Mouse (Mus musculus) E14TG2a.4 (cell line): ENCODE data around the gene Gm42417.
A peak's percentile ranks its signal among the peaks of the same experiment; 100 is the strongest.

ENCODE experiments used
- H3K27me3 ChIP-seq: 2 replicates; pipeline ENCODE4 v1.6.1; 2014; ENCODE audit warnings: low read length, control low read depth; ENCODE audit not compliant: insufficient read depth
- H3K36me3 ChIP-seq: 2 replicates; pipeline ENCODE4 v1.6.1; 2014; ENCODE audit warnings: low read length, control low read depth; ENCODE audit not compliant: insufficient read depth
- H3K4me1 ChIP-seq: replicated peaks from 2 replicates; pipeline ENCODE4 v1.6.1; 2014; ENCODE audit warnings: low read depth, low read length, control low read depth
- H3K4me3 ChIP-seq: replicated peaks from 2 replicates; pipeline ENCODE4 v1.5.1; 2014; ENCODE audit warnings: mild to moderate bottlenecking, low read length
- H3K9me3 ChIP-seq: 2 replicates; pipeline ENCODE4 v1.6.1; 2014; ENCODE audit warnings: low read length, control low read depth
- CTCF ChIP-seq: conservative IDR thresholded peaks from 2 replicates; pipeline ENCODE4 v1.5.1; 2014; ENCODE audit warnings: low read length
- NANOG ChIP-seq: IDR thresholded peaks from 2 replicates; pipeline ENCODE4 v1.6.1; 2014; ENCODE audit warnings: borderline replicate concordance, low read length, mixed read lengths
- POU5F1 ChIP-seq: IDR thresholded peaks from 2 replicates; pipeline ENCODE4 v1.6.1; 2014; ENCODE audit warnings: low read length, borderline replicate concordance

Gene Gm42417

DNA sequence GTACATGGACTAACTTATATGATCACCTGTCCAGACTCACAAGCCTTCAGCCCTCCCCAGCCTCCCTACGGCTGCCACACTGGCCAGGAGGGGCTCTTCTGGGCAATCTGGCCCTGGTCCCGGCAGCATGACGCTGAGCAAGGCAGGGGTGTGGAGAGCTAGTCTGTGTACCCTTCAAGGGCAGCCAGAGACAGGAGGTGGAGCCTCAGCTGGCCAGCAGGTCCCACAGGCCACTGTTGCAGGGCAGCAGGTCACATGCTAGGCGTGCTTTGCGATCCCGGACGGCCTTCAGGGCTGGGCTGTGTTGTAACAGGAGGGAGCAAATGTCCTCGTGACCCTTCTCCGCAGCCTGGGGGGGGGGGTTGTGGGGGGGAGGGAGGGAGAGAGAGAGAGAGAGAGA, at the start of gene Gm42417:
Gene Gm42417, minus strand, starts transcription at position 244 of the 400 bp plus-strand sequence.
- TF ChIP-seq NANOG (no peak), POU5F1 (no peak), CTCF (no peak)
- H3K4me1 ChIP-seq = peaks cover 25% of the 10 kb centered on the region
- H3K36me3 ChIP-seq = peaks cover 48% of the 10 kb centered on the region
- no peak within 1 kb of the TSS for H3K4me3 ChIP-seq
- no peaks in the 10 kb centered on the region for H3K9me3 ChIP-seq
- H3K27me3 ChIP-seq = no peaks in the 10 kb centered on the region

DNA sequence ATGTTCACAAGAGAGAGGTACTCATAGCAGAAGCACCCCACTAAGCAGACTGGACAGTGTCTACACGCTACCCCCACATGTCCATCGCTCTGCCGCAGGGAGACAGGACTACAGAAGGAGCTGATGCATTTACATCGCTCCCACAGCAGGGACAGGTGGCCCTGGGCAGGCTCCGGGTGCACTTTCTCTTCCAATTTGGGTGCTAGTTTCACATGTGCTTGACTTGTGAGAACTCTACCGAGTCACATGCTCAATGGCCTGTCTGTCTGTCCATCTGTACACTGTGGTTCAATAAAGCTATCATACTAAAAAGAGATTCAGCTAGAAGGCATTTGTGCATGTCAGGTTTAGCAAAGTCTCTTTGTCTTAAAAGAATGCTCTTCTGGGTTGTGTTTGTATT, 48.6 kb upstream of the Gm42417 start:
- Histone ChIP-seq H3K36me3 (no peaks in the 10 kb centered on the region), H3K4me1 (peaks cover 55% of the 10 kb centered on the region), H3K27me3 (peaks cover 9% of the 10 kb centered on the region), H3K4me3 (no peak overlapping the region), H3K9me3 (no peaks in the 10 kb centered on the region)
- no peak for TF ChIP-seq CTCF
- TF ChIP-seq POU5F1 = no peak
- TF ChIP-seq NANOG = no peak

DNA sequence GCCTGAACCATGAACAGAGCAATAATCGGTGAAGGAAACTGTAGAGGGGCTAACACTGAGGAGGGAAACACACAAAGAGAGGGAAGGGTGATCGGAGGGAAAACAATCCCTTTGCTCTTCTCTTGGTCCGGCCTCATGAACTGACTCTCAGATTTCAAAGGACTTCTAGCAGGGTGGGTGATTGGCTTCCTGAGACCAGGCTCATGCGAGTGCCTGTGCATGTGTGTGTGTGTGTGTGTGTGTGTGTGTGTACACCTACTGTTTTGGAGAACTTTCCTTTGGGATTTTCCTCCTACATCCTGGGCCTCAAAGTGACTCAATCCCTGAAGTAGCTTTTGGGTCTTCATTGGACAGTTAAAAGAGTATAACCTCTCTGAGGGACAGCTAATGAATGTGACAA, 47.1 kb upstream of the Gm42417 start:
- TF ChIP-seq NANOG = no peak
- no peak for TF ChIP-seq POU5F1
- no peak for TF ChIP-seq CTCF
- Histone ChIP-seq H3K4me1 (peaks cover 46% of the 10 kb centered on the region), H3K27me3 (peaks cover 19% of the 10 kb centered on the region), H3K36me3 (no peaks in the 10 kb centered on the region), H3K9me3 (no peaks in the 10 kb centered on the region), H3K4me3 (no peak overlapping the region)

DNA sequence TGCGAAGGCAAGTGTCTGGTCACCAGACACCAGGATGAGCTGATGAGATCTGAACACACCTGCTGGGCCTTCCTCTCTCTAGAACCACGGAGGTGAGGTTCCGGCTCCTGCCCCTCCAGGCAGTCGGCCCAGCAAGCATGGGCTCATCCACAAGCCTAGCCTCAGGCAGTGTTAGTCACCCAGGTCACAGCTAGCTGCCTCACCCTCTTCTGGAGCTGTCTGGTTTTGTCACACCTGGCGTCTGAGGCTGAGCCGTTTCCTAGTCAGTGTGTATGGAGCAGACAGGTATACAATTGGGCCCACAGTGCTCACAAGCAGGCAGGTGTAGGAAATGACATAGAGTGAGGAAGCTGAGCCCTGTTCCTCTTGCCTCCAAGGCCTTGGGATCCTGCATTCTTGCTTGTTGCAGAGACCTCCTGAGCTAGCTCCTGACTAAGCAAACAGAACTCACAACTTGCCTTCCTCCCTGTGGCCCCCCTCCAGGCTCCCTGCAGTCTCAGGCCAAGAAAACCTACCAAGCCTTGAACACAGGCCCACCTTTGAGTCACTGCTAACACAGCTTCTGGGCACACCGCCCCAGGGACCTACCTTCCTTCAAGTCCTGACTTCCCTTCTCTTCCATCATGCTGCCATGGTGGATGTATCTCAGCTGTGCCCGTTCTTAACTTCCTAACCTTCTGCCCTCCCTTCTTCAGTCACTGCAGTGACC, 44.3 kb upstream of the Gm42417 start:
- no peak overlapping the region for H3K4me3 ChIP-seq
- no peaks in the 10 kb centered on the region for H3K9me3 ChIP-seq
- no peak for TF ChIP-seq NANOG
- TF ChIP-seq POU5F1 = no peak
- no peaks in the 10 kb centered on the region for H3K36me3 ChIP-seq
- peaks cover 19% of the 10 kb centered on the region for H3K27me3 ChIP-seq
- peaks cover 48% of the 10 kb centered on the region for H3K4me1 ChIP-seq

DNA sequence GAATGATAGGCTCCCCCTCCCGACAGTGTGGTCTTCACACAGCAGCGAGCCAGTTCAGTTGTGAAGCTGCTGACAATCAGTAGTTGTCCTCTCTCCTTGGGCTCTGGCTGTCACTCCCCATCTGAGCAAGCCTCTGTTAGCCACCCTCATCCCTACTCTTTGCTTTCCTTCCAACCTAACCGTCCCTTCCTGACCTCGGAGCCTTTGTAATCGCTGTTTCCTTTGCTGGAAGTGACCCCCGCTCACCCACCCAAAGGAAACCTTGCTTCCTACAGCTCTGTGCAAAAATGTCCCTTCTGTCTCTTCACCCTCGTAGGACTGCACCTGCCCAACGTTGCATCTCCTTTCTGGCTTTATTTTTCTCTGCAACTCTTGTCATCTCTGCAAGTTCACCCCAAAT, 43.0 kb upstream of the Gm42417 start:
- Histone ChIP-seq H3K27me3 (peaks cover 25% of the 10 kb centered on the region), H3K36me3 (no peaks in the 10 kb centered on the region), H3K4me3 (no peak overlapping the region), H3K4me1 (peaks cover 57% of the 10 kb centered on the region), H3K9me3 (no peaks in the 10 kb centered on the region)
- no peak for TF ChIP-seq CTCF
- no peak for TF ChIP-seq POU5F1
- TF ChIP-seq NANOG = no peak

DNA sequence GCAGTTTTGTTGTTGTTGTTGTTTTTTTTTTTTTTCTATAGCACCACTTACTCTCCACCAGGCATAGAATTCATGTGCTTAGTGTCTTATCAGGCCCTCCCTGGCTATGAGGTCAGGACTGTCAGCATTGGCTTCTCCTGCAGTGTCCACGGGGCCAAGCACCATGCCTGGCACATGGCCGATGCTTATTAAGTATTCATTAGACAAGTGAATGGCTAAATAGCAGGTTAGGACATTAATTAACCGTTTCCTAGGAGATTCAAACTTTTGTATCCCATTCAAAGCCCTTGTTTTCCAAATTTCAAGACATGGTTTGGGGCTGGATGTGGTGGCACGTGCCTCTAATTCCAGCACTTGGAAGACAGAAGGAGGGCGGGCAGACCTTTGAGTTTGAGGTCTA, 42.0 kb upstream of the Gm42417 start:
- Histone ChIP-seq H3K36me3 (no peaks in the 10 kb centered on the region), H3K27me3 (peaks cover 25% of the 10 kb centered on the region), H3K4me3 (no peak overlapping the region; the same call in 1 of the 2 replicates), H3K9me3 (no peaks in the 10 kb centered on the region), H3K4me1 (peaks cover 66% of the 10 kb centered on the region)
- no peak for TF ChIP-seq POU5F1
- TF ChIP-seq CTCF = no peak
- no peak for TF ChIP-seq NANOG

DNA sequence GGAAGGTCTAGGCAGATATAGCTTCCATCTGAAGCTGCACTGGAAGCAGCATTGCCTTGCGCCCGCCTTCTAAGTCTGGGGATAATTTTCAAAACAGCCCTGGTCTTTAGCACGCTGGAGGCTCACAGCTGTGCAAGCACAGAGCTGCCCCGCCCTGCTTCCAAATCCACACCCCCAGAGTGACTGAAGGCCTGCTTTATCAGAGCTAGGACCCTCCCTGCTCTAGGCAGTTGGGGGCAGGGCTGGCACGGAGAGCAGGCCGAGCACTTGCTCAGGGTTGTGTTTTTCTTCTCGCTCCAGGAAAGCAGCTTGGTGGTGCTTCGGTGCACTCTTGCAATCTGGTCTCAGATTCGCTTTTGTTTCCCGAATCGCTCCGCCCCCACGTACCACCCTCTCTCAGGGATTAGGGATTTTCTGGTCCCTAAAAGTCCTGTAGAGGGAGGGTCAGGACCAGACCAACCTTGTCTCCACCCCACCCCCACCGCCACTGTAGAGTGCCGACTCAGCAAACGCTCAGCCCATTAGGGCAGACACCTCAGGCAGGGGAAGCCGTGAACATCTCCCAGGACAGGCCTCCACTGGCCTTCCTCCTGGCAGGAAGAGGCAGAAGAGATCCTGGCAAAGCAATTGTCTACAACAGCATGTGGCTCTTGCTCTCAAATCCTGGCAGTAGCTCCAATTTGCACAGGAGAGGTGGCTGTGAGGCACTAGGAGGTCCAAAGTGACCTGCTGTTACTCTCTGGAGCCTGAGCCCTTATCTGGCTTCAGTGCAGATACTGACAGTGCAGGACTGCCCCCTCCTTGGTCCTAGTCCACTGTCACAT, 41.4 kb upstream of the Gm42417 start:
- Histone ChIP-seq H3K4me3 (peak overlapping the region; percentile 70), H3K36me3 (no peaks in the 10 kb centered on the region), H3K4me1 (peaks cover 73% of the 10 kb centered on the region), H3K27me3 (peaks cover 25% of the 10 kb centered on the region), H3K9me3 (no peaks in the 10 kb centered on the region)
- TF ChIP-seq CTCF (no peak), NANOG (no peak), POU5F1 (no peak)

DNA sequence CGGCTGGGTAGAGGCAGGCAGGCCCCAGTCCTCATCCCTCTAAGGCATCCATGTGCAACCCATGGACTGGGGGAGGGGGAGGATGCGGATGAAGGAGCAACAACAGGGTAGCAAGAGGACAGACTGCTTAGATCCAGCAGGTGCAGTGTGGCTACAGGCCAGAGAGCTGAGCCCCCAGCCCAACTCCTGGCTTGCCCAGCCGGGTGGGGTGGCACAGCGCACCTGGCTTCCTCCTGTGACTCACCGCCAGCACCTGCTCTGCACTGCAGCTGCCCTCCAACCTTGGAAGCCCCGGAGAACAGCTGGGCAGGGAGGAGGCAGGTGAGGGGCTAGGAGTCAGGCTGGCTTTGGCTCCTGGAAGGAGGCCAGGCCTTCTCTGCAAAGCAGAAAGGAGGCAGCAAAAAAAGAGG, 40.8 kb upstream of the Gm42417 start:
- H3K4me3 ChIP-seq = peak overlapping the region; percentile 70

More for the DNA sequence above, 40.8 kb upstream of the Gm42417 start:
- H3K9me3 ChIP-seq = no peaks in the 10 kb centered on the region
- peaks cover 78% of the 10 kb centered on the region for H3K4me1 ChIP-seq
- no peaks in the 10 kb centered on the region for H3K36me3 ChIP-seq
- peaks cover 25% of the 10 kb centered on the region for H3K27me3 ChIP-seq
- TF ChIP-seq NANOG (no peak), CTCF (no peak), POU5F1 (no peak)
